ENCODE assay signal across 18 mouse cellular contexts in the genomic region with DNA sequence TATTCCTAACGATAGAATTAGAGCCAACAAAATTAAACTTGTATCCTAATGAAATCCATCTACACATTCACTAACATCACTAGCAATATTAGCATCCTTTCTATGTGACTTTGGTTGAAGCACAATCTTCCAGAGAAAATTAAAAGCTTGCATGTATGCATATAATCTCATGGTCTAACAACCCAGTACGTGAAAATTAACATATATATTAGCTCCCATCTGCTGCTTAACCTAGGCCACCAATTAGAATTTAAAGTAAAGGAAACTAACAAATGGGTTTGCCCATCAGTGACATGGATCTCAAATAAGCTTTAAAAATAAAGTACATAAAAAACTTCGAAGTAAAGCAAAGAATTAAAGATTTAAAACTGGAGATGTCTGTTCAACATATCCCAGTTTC.
"Had no signal": no experiment of that assay in that cellular context is flagged by ENCODE, and none has a peak within 500 bp of the region (broad histone marks: within the 10 kb centered on the region; RNA-seq: fewer than 3 reads in every experiment).

No protein-coding gene starts in this region.

- H3K27ac ChIP-seq: liver, embryonic 14.5 days; neural tube, embryonic 13.5 days; neural tube, embryonic 15.5 days had no signal

- H3K4me2 ChIP-seq: lung, embryonic 14.5 days; midbrain, embryonic 11.5 days; neural tube, embryonic 13.5 days; neural tube, embryonic 15.5 days had no signal

- DNase-seq: lung, adult 18-20 months; lung, embryonic 14.5 days; lung, postnatal 10 days; lung, postnatal 4 days; retina, postnatal 1 day; right cerebral cortex, adult 18-20 months; right cerebral cortex, postnatal 25 days; right cerebral cortex, postnatal 4 days; spleen, adult 18-20 months; thymus, adult 18-20 months; thymus, postnatal 14 days; thymus, postnatal 36 days had no signal

- H3K9me3 ChIP-seq: neural tube, embryonic 13.5 days; neural tube, embryonic 15.5 days had no signal

- H3K27me3 ChIP-seq: neural tube, embryonic 13.5 days; neural tube, embryonic 15.5 days had no signal

- ATAC-seq: midbrain, embryonic 16.5 days had no signal

- H3K4me3 ChIP-seq: myocyte; neural tube, embryonic 13.5 days; neural tube, embryonic 15.5 days had no signal

- H3K36me3 ChIP-seq: neural tube, embryonic 13.5 days; neural tube, embryonic 15.5 days had no signal

- H3K9ac ChIP-seq: liver, embryonic 14.5 days; lung, embryonic 14.5 days; neural tube, embryonic 13.5 days; neural tube, embryonic 15.5 days had no signal

- H3K4me1 ChIP-seq: neural tube, embryonic 13.5 days; neural tube, embryonic 15.5 days had no signal
